Mouse (Mus musculus): ENCODE data around the gene Zfp940. TPM values are rescaled to one million over a fixed set of nuclear protein-coding genes. Genes with fewer than 3 reads are reported as not detected.

Gene Zfp940
- 0.28 and 0.31 TPM in 2 replicates for polyA plus RNA-seq (2012; rRNA removed)

DNA sequence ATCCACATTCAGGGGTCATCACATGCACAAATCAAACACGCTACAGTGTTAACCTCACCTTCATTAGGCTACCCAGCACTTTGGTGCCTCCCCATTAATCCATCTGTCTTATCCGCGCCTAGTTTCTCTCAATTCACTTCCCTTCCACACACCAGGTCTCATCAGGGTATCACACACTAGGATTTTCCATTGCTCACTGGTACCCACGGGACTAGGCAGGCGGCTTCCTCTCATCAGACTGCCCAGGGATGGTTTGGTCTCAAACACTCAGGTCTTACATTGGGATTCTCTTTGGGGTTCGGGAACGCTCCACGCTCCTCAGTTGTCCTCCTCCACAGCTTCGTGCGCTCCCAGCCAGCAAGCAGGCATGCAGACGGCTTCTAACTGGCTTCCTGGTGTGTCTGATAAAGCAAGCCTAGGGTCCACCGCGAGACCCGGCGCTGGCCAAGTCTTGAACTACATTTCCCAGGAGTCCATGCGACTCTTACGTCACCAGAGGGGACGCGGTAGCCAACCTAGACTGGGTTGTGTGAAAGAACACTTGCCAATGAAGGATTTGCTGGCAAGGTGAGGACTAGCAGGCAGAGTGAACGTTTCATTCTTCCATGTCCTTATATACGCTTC is at the start of gene Zfp940:
Zfp940 (minus strand) TSS at position 451 of the 624 bp plus-strand sequence.

GRCm38 (mm10) chr7:29859532-29860517 is 6.4 kb upstream of the Zfp940 start, which contains the start of gene Zfp420:
Gene Zfp420, plus strand, starts transcription at chr7:29859979.

GRCm38 (mm10) chr7:29815910-29816429 is 37.5 kb downstream of the Zfp940 start, which contains the start of gene Zfp790:
Gene Zfp790, plus strand, starts transcription at chr7:29816114.

DNA sequence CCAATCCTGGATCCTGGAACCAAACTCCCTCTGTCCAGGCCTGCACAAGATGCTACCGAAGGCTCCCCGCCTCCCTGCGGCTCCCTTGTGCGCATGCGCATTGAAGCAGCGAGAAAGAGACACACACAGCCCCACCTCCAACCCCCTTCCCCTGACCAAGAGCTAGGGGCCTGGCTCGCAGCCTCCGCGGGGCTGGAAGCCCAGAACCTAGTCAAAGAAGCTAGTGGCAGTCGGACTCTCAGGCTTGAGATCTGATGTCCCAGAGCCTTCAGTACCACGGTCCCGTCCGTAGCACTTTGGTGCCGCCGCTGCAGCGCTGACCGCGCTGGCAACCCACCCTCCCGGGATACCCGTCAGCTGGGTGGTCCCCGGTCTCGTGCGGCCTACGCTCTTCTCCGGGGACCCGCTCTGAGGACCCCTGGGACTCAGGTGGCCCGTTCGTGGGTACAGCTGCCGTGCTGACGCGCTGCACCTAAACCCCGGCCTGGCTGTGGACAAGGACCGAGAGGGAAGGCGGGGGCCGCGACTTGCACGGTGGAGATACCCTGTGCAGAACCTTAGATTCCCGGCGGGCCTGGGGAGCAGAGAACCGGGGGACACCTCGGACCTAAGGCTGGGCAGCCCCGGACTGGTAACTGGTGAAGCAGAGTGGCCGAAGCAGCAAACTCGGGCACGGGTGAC is 69.5 kb downstream of the Zfp940 start, which contains the start of gene Zfp30:
Zfp30 (plus strand) TSS at position 128 of the 681 bp plus-strand sequence.

Other genes starting within 250 kb of the Zfp940 start
- not detected in 2 replicates for gene Catsperg2, start 126.6 kb downstream of the Zfp940 start, polyA plus RNA-seq (2012; rRNA removed)
- gene Zfp84, start 85.1 kb downstream of the Zfp940 start, polyA plus RNA-seq (2012; rRNA removed), result 2.9 and 3.4 TPM in 2 replicates
- gene Zfp30, start 69.7 kb downstream of the Zfp940 start, polyA plus RNA-seq (2012; rRNA removed), result 0.92 and 0.93 TPM in 2 replicates
- 1.7 and 1.8 TPM in 2 replicates for gene Zfp790, start 37.6 kb downstream of the Zfp940 start, polyA plus RNA-seq (2012; rRNA removed)
- gene Zfp420, start 6.3 kb upstream of the Zfp940 start, polyA plus RNA-seq (2012; rRNA removed), result 0.95 and 1.1 TPM in 2 replicates
- 1.7 and 1.8 TPM in 2 replicates for gene Zfp27, start 52.9 kb upstream of the Zfp940 start, polyA plus RNA-seq (2012; rRNA removed)
- 0.83 and 0.95 TPM in 2 replicates for gene Zfp383, start 54.6 kb upstream of the Zfp940 start, polyA plus RNA-seq (2012; rRNA removed)
- gene Zfp74, start 100.4 kb upstream of the Zfp940 start, polyA plus RNA-seq (2012; rRNA removed), result 1.4 TPM in 2 replicates
- gene Zfp568, start 130.3 kb upstream of the Zfp940 start, polyA plus RNA-seq (2012; rRNA removed), result 6.4 and 7.6 TPM in 2 replicates
- gene Zfp14, start 197.7 kb upstream of the Zfp940 start, polyA plus RNA-seq (2012; rRNA removed), result 0.67 and 0.68 TPM in 2 replicates
- gene Zfp82, start 219.2 kb upstream of the Zfp940 start, polyA plus RNA-seq (2012; rRNA removed), result 0.34 and 0.35 TPM in 2 replicates
- gene Gm26920, start 236.7 kb upstream of the Zfp940 start, polyA plus RNA-seq (2012; rRNA removed), result 0.04 and 0.05 TPM in 2 replicates
- gene Zfp566, start 236.9 kb upstream of the Zfp940 start, polyA plus RNA-seq (2012; rRNA removed), result 0.59 and 0.87 TPM in 2 replicates
- 7.9 and 8.2 TPM in 2 replicates for gene Zfp260, start 241.1 kb upstream of the Zfp940 start, polyA plus RNA-seq (2012; rRNA removed)

Measured in liver, embryonic 18 days (tissue).